Mouse (Mus musculus) cerebellum, adult 2 months (tissue): ENCODE measurements at regions not wholly inside any gene's neighbourhood (a gene's known extent, or its start where the extent isn't known, plus 50 kb on each side); places are given as distances from the start of the nearest gene placed in this dataset.
"Not testable (repeated sequence)": the region's sequence is repeated elsewhere in the genome, so short reads cannot be mapped to it uniquely, and the experiment has no call there.

Source experiments
- DNase-seq, 2 experiments: peaks; one replicate each; pipeline ENCODE4 v3.0.0; 2021
- H3K27ac ChIP-seq: fragments of 200-500 bp; 2 replicates; pipeline ENCODE4 v1.5.1; 2012; ENCODE audit warnings: low read length, control low read depth, inconsistent platforms; ENCODE audit not compliant: insufficient read depth
- H3K27me3 ChIP-seq: fragments of 200-500 bp; 2 replicates; pipeline ENCODE4 v1.6.1; 2012; ENCODE audit warnings: inconsistent platforms, mild to moderate bottlenecking, low read length, moderate library complexity; ENCODE audit not compliant: control insufficient read depth, insufficient read depth
- H3K4me1 ChIP-seq: fragments of 200-500 bp; 2 replicates; pipeline ENCODE4 v1.6.1; 2011; ENCODE audit warnings: low read length; ENCODE audit not compliant: control insufficient read depth, insufficient read depth
- H3K4me3 ChIP-seq: fragments of 200-500 bp; replicated peaks from 2 replicates; pipeline ENCODE3; 2011; ENCODE audit warnings: mild to moderate bottlenecking, low read depth, low read length, control low read depth; ENCODE audit not compliant: insufficient read depth
- CTCF ChIP-seq: fragments of 200-500 bp; IDR thresholded peaks from 2 replicates; pipeline ENCODE4 v1.5.1; 2011; ENCODE audit warnings: low read depth, mild to moderate bottlenecking, control low read depth, low read length, moderate library complexity, borderline replicate concordance; ENCODE audit not compliant: insufficient read depth
- POLR2A ChIP-seq: fragments of 200-500 bp; IDR thresholded peaks from 2 replicates; pipeline ENCODE4 v1.6.1; 2011; ENCODE audit warnings: low read length, control low read depth, borderline replicate concordance; ENCODE audit not compliant: insufficient read depth
- WGBS: fragments of 180-500 bp; shearing (Covaris S2); methylation state at CpG from one replicate; pipeline ENCODE4 v1.1.7; 2018; 5-methylcytosine and 5-hydroxymethylcytosine counted together

GRCm38 (mm10) chr2:100918122-100918521, 706.4 kb upstream of the Rag2 start:
- H3K4me3 ChIP-seq, result no peak overlapping the region
- 25% methylated on average over 3 of the region's 3 CpGs for WGBS
- H3K4me1 ChIP-seq, result no peaks in the 10 kb centered on the region
- no peaks in the 10 kb centered on the region for H3K27me3 ChIP-seq
- TF ChIP-seq POLR2A (no peak), CTCF (no peak)
- no peak overlapping the region for H3K27ac ChIP-seq
- DNase-seq, result no peak

GRCm38 (mm10) chr2:100919537-100920212, 704.8 kb upstream of the Rag2 start:
- Histone ChIP-seq H3K27me3 (no peaks in the 10 kb centered on the region), H3K4me1 (no peaks in the 10 kb centered on the region), H3K27ac (no peak overlapping the region), H3K4me3 (no peak overlapping the region)
- DNase-seq, result no peak
- TF ChIP-seq CTCF (no peak), POLR2A (no peak)
- 85% methylated on average over 1 of the region's 1 CpGs for WGBS

- not testable (repeated sequence) for H3K4me3 ChIP-seq, H3K4me1 ChIP-seq, H3K27me3 ChIP-seq, H3K27ac ChIP-seq
- peak in 1 of 2 experiments; percentile 0 for DNase-seq
- 41% methylated on average over 3 of the region's 3 CpGs for WGBS
Measured at GRCm38 (mm10) chr2:100948632-100949031, 675.9 kb upstream of the Rag2 start.

GRCm38 (mm10) chr2:100959412-100959811, 665.1 kb upstream of the Rag2 start:
- no peak for DNase-seq
- TF ChIP-seq POLR2A (no peak), CTCF (no peak)
- Histone ChIP-seq H3K4me3 (no peak overlapping the region), H3K27ac (no peak overlapping the region), H3K27me3 (no peaks in the 10 kb centered on the region), H3K4me1 (no peaks in the 10 kb centered on the region)
- 90% methylated on average over 1 of the region's 1 CpGs for WGBS

- Histone ChIP-seq H3K4me1 (no peaks in the 10 kb centered on the region), H3K27me3 (no peaks in the 10 kb centered on the region), H3K27ac (no peak overlapping the region), H3K4me3 (no peak overlapping the region)
- 95% methylated on average over 2 of the region's 2 CpGs for WGBS
- DNase-seq, result no peak
- no peak for TF ChIP-seq POLR2A
- no peak for TF ChIP-seq CTCF
Measured at GRCm38 (mm10) chr2:100964584-100964983, 659.9 kb upstream of the Rag2 start.

GRCm38 (mm10) chr2:100977202-100977601, 647.3 kb upstream of the Rag2 start:
- no peak for DNase-seq
- no peaks in the 10 kb centered on the region for H3K27me3 ChIP-seq
- no peak overlapping the region for H3K27ac ChIP-seq
- H3K4me1 ChIP-seq, result no peaks in the 10 kb centered on the region
- TF ChIP-seq POLR2A, result no peak
- no peak for TF ChIP-seq CTCF
- H3K4me3 ChIP-seq, result no peak overlapping the region

- no peak overlapping the region for H3K4me3 ChIP-seq
- H3K4me1 ChIP-seq, result no peaks in the 10 kb centered on the region
- H3K27me3 ChIP-seq, result no peaks in the 10 kb centered on the region
- no peak for TF ChIP-seq CTCF
- TF ChIP-seq POLR2A, result no peak
- WGBS, result 78% methylated on average over 1 of the region's 1 CpGs
- H3K27ac ChIP-seq, result no peak overlapping the region
- no peak for DNase-seq
Measured at GRCm38 (mm10) chr2:100982362-100982761, 642.2 kb upstream of the Rag2 start.

- DNase-seq, result no peak
- Histone ChIP-seq H3K4me3 (no peak overlapping the region), H3K27ac (no peak overlapping the region), H3K27me3 (no peaks in the 10 kb centered on the region), H3K4me1 (no peaks in the 10 kb centered on the region)
- no peak for TF ChIP-seq POLR2A
- no peak for TF ChIP-seq CTCF
- WGBS, result 95% methylated on average over 3 of the region's 3 CpGs
Measured at GRCm38 (mm10) chr2:101015353-101015752, 609.2 kb upstream of the Rag2 start.

- no peak for TF ChIP-seq CTCF
- no peak for TF ChIP-seq POLR2A
- no peak for DNase-seq
- no peak overlapping the region for H3K27ac ChIP-seq
- no peaks in the 10 kb centered on the region for H3K27me3 ChIP-seq
- H3K4me3 ChIP-seq, result no peak overlapping the region
- H3K4me1 ChIP-seq, result no peaks in the 10 kb centered on the region
- 97% methylated on average over 2 of the region's 2 CpGs for WGBS
Measured at GRCm38 (mm10) chr2:101019384-101019783, 605.1 kb upstream of the Rag2 start.
